Mouse (Mus musculus) midbrain, embryonic 14.5 days (tissue): ENCODE measurements around the gene Pik3r2. TPM values are rescaled to one million over a fixed set of nuclear protein-coding genes. Genes with fewer than 3 reads are reported as not detected.

Experiments used
- ATAC-seq: fragments of 200-750 bp; cut with Nextera tagmentation; 2 replicates; pipeline ENCODE4 v1.8.0; 2017; ENCODE audit warnings: moderate number of reproducible peaks, moderate library complexity; ENCODE audit not compliant: low FRiP score, low TSS enrichment
- DNase-seq: peaks from one replicate; pipeline ENCODE4 v3.0.0-alpha.2; 2015
- H3K27ac ChIP-seq: fragments of 300-500 bp; sonication (generic); replicated peaks from 2 replicates; pipeline ENCODE4 v1.5.1; 2014; ENCODE audit warnings: mild to moderate bottlenecking, low read depth, low read length, moderate library complexity
- H3K27me3 ChIP-seq: fragments of 300-500 bp; sonication (generic); 2 replicates; pipeline ENCODE4 v1.6.1; 2014; ENCODE audit warnings: low read length, control low read depth, mixed read lengths; ENCODE audit not compliant: control insufficient read depth, insufficient read depth
- H3K36me3 ChIP-seq: fragments of 300-500 bp; sonication (generic); 2 replicates; pipeline ENCODE4 v1.6.1; 2014; ENCODE audit warnings: low read length, control low read depth; ENCODE audit not compliant: control insufficient read depth, insufficient read depth
- H3K4me1 ChIP-seq: fragments of 300-500 bp; sonication (generic); 2 replicates; pipeline ENCODE4 v1.6.1; 2014; ENCODE audit warnings: mild to moderate bottlenecking, antibody characterized with exemption, low read length, control low read depth; ENCODE audit not compliant: control insufficient read depth, insufficient read depth
- H3K4me2 ChIP-seq: fragments of 300-500 bp; sonication (generic); 2 replicates; pipeline ENCODE4 v1.6.1; 2014; ENCODE audit warnings: mild to moderate bottlenecking, low read length, moderate library complexity
- H3K4me3 ChIP-seq: fragments of 300-500 bp; sonication (generic); replicated peaks from 2 replicates; pipeline ENCODE4 v1.5.1; 2014; ENCODE audit warnings: low read depth, low read length
- H3K9ac ChIP-seq: fragments of 300-500 bp; sonication (generic); replicated peaks from 2 replicates; pipeline ENCODE4 v1.6.1; 2014; ENCODE audit warnings: mild to moderate bottlenecking, low read length, moderate library complexity
- H3K9me3 ChIP-seq: fragments of 300-500 bp; sonication (generic); 2 replicates; pipeline ENCODE4 v1.6.1; 2016; ENCODE audit warnings: low read length, control low read depth, mixed read lengths; ENCODE audit not compliant: control insufficient read depth
- WGBS: fragments of 180-500 bp; shearing (Covaris S2); extraction: QIAGEN DNeasy Blood & Tissue Kit; methylation state at CpG from one replicate; pipeline ENCODE4 v1.1.7; 2014; 5-methylcytosine and 5-hydroxymethylcytosine counted together
- polyA plus RNA-seq: library from polyadenylated mRNA; unstranded; fragments of >200 nt; fragmentation: Nextera tagmentation; extraction: Ambion mirVana; gene quantifications from 2 replicates; pipeline ENCODE4 v1.2.1, GENCODE M21; 2014

Gene Pik3r2
- polyA plus RNA-seq, 1 experiment from 2014 or later: 79.2 TPM

GRCm38 (mm10) chr8:70795370-70795769 is 18.9 kb upstream of the Pik3r2 start:
- ATAC-seq: no peak
- no peak for DNase-seq
- no peaks in the 10 kb centered on the region for H3K9me3 ChIP-seq
- H3K4me1 ChIP-seq: peaks cover 35% of the 10 kb centered on the region
- no peak overlapping the region for H3K4me2 ChIP-seq
- no peaks in the 10 kb centered on the region for H3K36me3 ChIP-seq
- WGBS: 90% methylated on average over 2 of the region's 2 CpGs
- no peak overlapping the region for H3K4me3 ChIP-seq
- H3K27ac ChIP-seq: no peak overlapping the region
- H3K27me3 ChIP-seq: peaks cover 19% of the 10 kb centered on the region
- no peak overlapping the region for H3K9ac ChIP-seq

- ATAC-seq (no peak), DNase-seq (no peak)
- Histone ChIP-seq H3K4me3 (no peak overlapping the region), H3K27ac (no peak overlapping the region), H3K4me1 (peaks cover 35% of the 10 kb centered on the region), H3K9ac (no peak overlapping the region), H3K36me3 (peaks cover 1% of the 10 kb centered on the region; the same call in 1 of the 2 replicates), H3K9me3 (no peaks in the 10 kb centered on the region), H3K27me3 (peaks cover 11% of the 10 kb centered on the region), H3K4me2 (no peak overlapping the region)
- WGBS: 84% methylated on average over 2 of the region's 2 CpGs
These were observed 17.7 kb upstream of the Pik3r2 start for GRCm38 (mm10) chr8:70794215-70794614.

- WGBS: 0% methylated on average over 20 of the region's 20 CpGs
- no peak for DNase-seq
- Histone ChIP-seq H3K36me3 (peaks cover 15% of the 10 kb centered on the region), H3K27ac (peak overlapping the region; percentile 87), H3K27me3 (no peaks in the 10 kb centered on the region), H3K4me3 (peak overlapping the region; percentile 51), H3K4me2 (peak overlapping the region; percentile 81), H3K4me1 (peaks cover 28% of the 10 kb centered on the region), H3K9ac (peak overlapping the region; percentile 61), H3K9me3 (no peaks in the 10 kb centered on the region)
- no peak; the same call in 1 of the 2 replicates for ATAC-seq
These were observed 16.2 kb upstream of the Pik3r2 start for GRCm38 (mm10) chr8:70792700-70793099.

- H3K9me3 ChIP-seq: no peaks in the 10 kb centered on the region
- H3K9ac ChIP-seq: peak overlapping the region; percentile 61
- H3K27ac ChIP-seq: peak overlapping the region; percentile 87
- WGBS: 5% methylated on average over 58 of the region's 58 CpGs
- H3K36me3 ChIP-seq: peaks cover 20% of the 10 kb centered on the region
- peaks cover 26% of the 10 kb centered on the region for H3K4me1 ChIP-seq
- DNase-seq: peak; percentile 98
- peak overlapping the region; percentile 81 for H3K4me2 ChIP-seq
- H3K4me3 ChIP-seq: peak overlapping the region; percentile 51
- H3K27me3 ChIP-seq: no peaks in the 10 kb centered on the region
- ATAC-seq: peak; percentile 86
These were observed 15.6 kb upstream of the Pik3r2 start for GRCm38 (mm10) chr8:70791975-70792691.

GRCm38 (mm10) chr8:70791294-70791701 is 14.8 kb upstream of the Pik3r2 start:
- H3K9ac ChIP-seq: peak overlapping the region; percentile 61
- no peaks in the 10 kb centered on the region for H3K9me3 ChIP-seq
- H3K4me2 ChIP-seq: peak overlapping the region; percentile 81
- no peak for ATAC-seq
- no peak overlapping the region for H3K27ac ChIP-seq
- no peaks in the 10 kb centered on the region for H3K27me3 ChIP-seq
- H3K4me1 ChIP-seq: peaks cover 23% of the 10 kb centered on the region
- peak overlapping the region; percentile 51 for H3K4me3 ChIP-seq
- 84% methylated on average over 7 of the region's 7 CpGs for WGBS
- H3K36me3 ChIP-seq: peaks cover 24% of the 10 kb centered on the region
- DNase-seq: no peak

- peaks cover 28% of the 10 kb centered on the region for H3K36me3 ChIP-seq
- H3K4me1 ChIP-seq: peaks cover 23% of the 10 kb centered on the region
- DNase-seq: no peak
- H3K27ac ChIP-seq: no peak overlapping the region
- H3K9me3 ChIP-seq: no peaks in the 10 kb centered on the region
- H3K4me2 ChIP-seq: peak overlapping the region; percentile 81
- H3K4me3 ChIP-seq: no peak overlapping the region
- ATAC-seq: no peak
- no peaks in the 10 kb centered on the region for H3K27me3 ChIP-seq
- 63% methylated on average over 8 of the region's 8 CpGs for WGBS
- H3K9ac ChIP-seq: peak overlapping the region; percentile 61
These were observed 14.3 kb upstream of the Pik3r2 start for GRCm38 (mm10) chr8:70790846-70791245.

- DNase-seq: no peak
- H3K27me3 ChIP-seq: no peaks in the 10 kb centered on the region
- ATAC-seq: no peak
- no peak overlapping the region for H3K4me2 ChIP-seq
- H3K27ac ChIP-seq: no peak overlapping the region
- H3K9me3 ChIP-seq: no peaks in the 10 kb centered on the region
- H3K4me3 ChIP-seq: no peak overlapping the region
- peaks cover 23% of the 10 kb centered on the region for H3K4me1 ChIP-seq
- H3K36me3 ChIP-seq: peaks cover 45% of the 10 kb centered on the region
- WGBS: 81% methylated on average over 10 of the region's 10 CpGs
- no peak overlapping the region for H3K9ac ChIP-seq
These were observed 12.5 kb upstream of the Pik3r2 start for GRCm38 (mm10) chr8:70789046-70789445.

GRCm38 (mm10) chr8:70787941-70788667 is 11.6 kb upstream of the Pik3r2 start:
- ATAC-seq (no peak), DNase-seq (peak; percentile 65)
- H3K4me3 ChIP-seq: no peak overlapping the region
- no peak overlapping the region for H3K27ac ChIP-seq
- H3K27me3 ChIP-seq: no peaks in the 10 kb centered on the region
- WGBS: 20% methylated on average over 30 of the region's 30 CpGs
- peaks cover 18% of the 10 kb centered on the region for H3K4me1 ChIP-seq
- H3K9ac ChIP-seq: no peak overlapping the region
- no peaks in the 10 kb centered on the region for H3K9me3 ChIP-seq
- peaks cover 54% of the 10 kb centered on the region for H3K36me3 ChIP-seq
- no peak overlapping the region for H3K4me2 ChIP-seq
